Mouse (Mus musculus): ENCODE measurements around the gene 6820408C15Rik.

Gene 6820408C15Rik

GRCm38 (mm10) chr2:152470973-152471372 is 55.6 kb downstream of the 6820408C15Rik start:
- DNase-seq (ENCODE audit: low spot score): peak; percentile 57

GRCm38 (mm10) chr2:152472434-152472833 is 57.0 kb downstream of the 6820408C15Rik start:
- no peak for DNase-seq (ENCODE audit: low spot score)

- no peak for DNase-seq (ENCODE audit: low spot score)
Measured at GRCm38 (mm10) chr2:152476763-152477162, 61.4 kb downstream of the 6820408C15Rik start, which contains the start of gene Defb20. Defb20 (plus strand) TSS chr2:152477063.

GRCm38 (mm10) chr2:152480881-152481280 is 65.5 kb downstream of the 6820408C15Rik start:
- DNase-seq (ENCODE audit: low spot score): no peak

GRCm38 (mm10) chr2:152481726-152482125 is 66.3 kb downstream of the 6820408C15Rik start:
- no peak for DNase-seq (ENCODE audit: low spot score)

- no peak for DNase-seq (ENCODE audit: low spot score)
Measured at GRCm38 (mm10) chr2:152487024-152487423, 71.6 kb downstream of the 6820408C15Rik start.

GRCm38 (mm10) chr2:152490038-152490437 is 74.7 kb downstream of the 6820408C15Rik start, which contains the start of gene Defb22:
Defb22 (minus strand) TSS chr2:152490138.
- no peak for DNase-seq (ENCODE audit: low spot score)

- DNase-seq (ENCODE audit: low spot score): no peak
Measured at GRCm38 (mm10) chr2:152493151-152493550, 77.8 kb downstream of the 6820408C15Rik start.
